Mouse (Mus musculus) liver, adult 2 months (tissue): ENCODE measurements around the gene Tnfrsf14.

Source experiments
- CTCF ChIP-seq: fragments of 200-500 bp; IDR thresholded peaks from 2 replicates; pipeline ENCODE4 v1.5.1; 2011; ENCODE audit warnings: low read depth, low read length, control low read depth
- POLR2A ChIP-seq: fragments of 200-500 bp; IDR thresholded peaks from 2 replicates; pipeline ENCODE4 v1.6.1; 2011; ENCODE audit warnings: low read length, control low read depth; ENCODE audit not compliant: insufficient read depth; ENCODE audit errors: extremely low read depth

GRCm38 (mm10) chr4:154956604-154957003 lies 28.2 kb upstream of the Tnfrsf14 start:
- TF ChIP-seq CTCF, result no peak
- TF ChIP-seq POLR2A, result no peak
